20 mouse cellular contexts compared by ENCODE assay signal in genomic region chr9:27871624-27872023, GRCm38 (mm10).
A peak's percentile ranks its signal among the peaks of the same experiment; 100 is the strongest.
DNase-seq lines count a peak whose midpoint lies in the region; ATAC-seq lines count a peak whose summit lies in the region.
"Had no signal": no experiment of that assay in that cellular context is flagged by ENCODE, and none has a peak within 500 bp of the region (broad histone marks: within the 10 kb centered on the region; RNA-seq: fewer than 3 reads in every experiment).

No protein-coding gene starts in this region.

- ATAC-seq in frontal cortex, adult (ENCODE audit: low TSS enrichment) = peak; percentile 90
- ATAC-seq: activated CD4-positive, CD25-positive, alpha-beta regulatory T cell, adult 4 months; CD4-positive, CD25-positive, alpha-beta regulatory T cell, adult 4 months; forebrain, embryonic 14.5 days; forebrain, embryonic 16.5 days; Patski had no signal

- no peak for DNase-seq in frontal cortex, postnatal 36 days (ENCODE audit: low spot score in 2 of 2)
- peak; percentile 23 for DNase-seq in right cerebral cortex, adult 18-20 months
- no peak for DNase-seq in right cerebral cortex, postnatal 4 days
- DNase-seq in MN1 (ENCODE audit: low spot score) = no peak
- DNase-seq: adrenal gland, adult 8-10 months; adrenal gland, postnatal 14 days; adrenal gland, postnatal 36 days; B cell, adult 2 months; cerebellum, adult 11 months; cerebellum, adult 18-20 months; cerebellum, adult 8-10 months; cerebellum, adult 9-11 months; cerebellum, postnatal 36 days; embryo, embryonic 11 days had no signal
